Mouse (Mus musculus) right cerebral cortex, postnatal 10 days (tissue): ENCODE data around the gene Mgea5.

ENCODE experiments used
- DNase-seq, 2 experiments: peaks; one replicate each; pipeline ENCODE4 v3.0.0; 2021; ENCODE audit warnings: low spot score in 2 of 2

The Mgea5 gene

GRCm38 (mm10) chr19:45731658-45732057 is 52.0 kb downstream of the Mgea5 start:
- DNase-seq = no peak

- DNase-seq = no peak
These were observed 53.6 kb downstream of the Mgea5 start for GRCm38 (mm10) chr19:45730042-45730441.

GRCm38 (mm10) chr19:45727231-45727630 is 56.4 kb downstream of the Mgea5 start:
- no peak for DNase-seq

- DNase-seq = no peak
These were observed 57.9 kb downstream of the Mgea5 start for GRCm38 (mm10) chr19:45725677-45726277.

GRCm38 (mm10) chr19:45722188-45722587 is 61.4 kb downstream of the Mgea5 start:
- DNase-seq = no peak

GRCm38 (mm10) chr19:45718286-45718685 is 65.4 kb downstream of the Mgea5 start:
- no peak for DNase-seq

- peak; percentile 63 to 75 for DNase-seq
These were observed 66.0 kb downstream of the Mgea5 start for GRCm38 (mm10) chr19:45717493-45718220.

- no peak for DNase-seq
These were observed 74.9 kb downstream of the Mgea5 start for GRCm38 (mm10) chr19:45708704-45709103.
